Mouse (Mus musculus) myocyte (in vitro differentiated cells): ENCODE data around the gene Cox6b2. TPM values are rescaled to one million over a fixed set of nuclear protein-coding genes. Genes with fewer than 3 reads are reported as not detected.

ENCODE experiments used
- H3K27me3 ChIP-seq: one replicate; pipeline ENCODE4 v1.6.1; 2011; ENCODE audit not compliant: control insufficient read depth, insufficient read depth, insufficient read length
- H3K36me3 ChIP-seq: one replicate; pipeline ENCODE4 v1.6.1; 2011; ENCODE audit not compliant: control insufficient read depth, insufficient read depth
- H3K4me2 ChIP-seq: one replicate; pipeline ENCODE4 v1.6.1; 2011; ENCODE audit warnings: low read depth, control low read depth
- H3K4me3 ChIP-seq: one replicate; pipeline ENCODE4 v1.5.1; 2011; ENCODE audit warnings: mild to moderate bottlenecking, control low read depth, moderate library complexity
- H3K79me2 ChIP-seq: one replicate; pipeline ENCODE4 v1.6.1; 2011; ENCODE audit not compliant: control insufficient read depth, insufficient read depth
- H3ac ChIP-seq: one replicate; pipeline ENCODE4 v1.6.1; 2011; ENCODE audit not compliant: control insufficient read depth, insufficient read length
- CEBPB ChIP-seq: IDR thresholded peaks from 2 replicates; pipeline ENCODE4 v1.6.1; 2011; ENCODE audit warnings: mild to moderate bottlenecking, moderate library complexity; ENCODE audit not compliant: poor library complexity, insufficient read depth, severe bottlenecking
- E2F4 ChIP-seq: IDR thresholded peaks from one replicate; pipeline ENCODE4 v1.6.1; 2011; ENCODE audit warnings: mild to moderate bottlenecking, control low read depth, moderate library complexity; ENCODE audit not compliant: insufficient read depth
- MAX ChIP-seq: IDR thresholded peaks from one replicate; pipeline ENCODE4 v1.6.1; 2011; ENCODE audit warnings: low read depth, mild to moderate bottlenecking, control low read depth
- MYOD1 ChIP-seq, 3 experiments: IDR thresholded peaks; one replicate each; pipeline ENCODE4 v1.6.1; 2011; ENCODE audit warnings: control low read depth in 2 of 3, low read depth in 2 of 3, mild to moderate bottlenecking in 2 of 3, moderate library complexity in 1 of 3; ENCODE audit not compliant: insufficient read length in 2 of 3, control insufficient read depth in 1 of 3
- MYOG ChIP-seq, 3 experiments: IDR thresholded peaks; one replicate each; pipeline ENCODE4 v1.6.1; 2011; ENCODE audit warnings: control low read depth in 2 of 3, low read depth in 2 of 3, mild to moderate bottlenecking in 2 of 3; ENCODE audit not compliant: insufficient read length in 2 of 3, control insufficient read depth in 1 of 3, insufficient read depth in 1 of 3
- POLR2A ChIP-seq: IDR thresholded peaks from one replicate; pipeline ENCODE4 v1.6.1; 2011; ENCODE audit warnings: low read depth, mild to moderate bottlenecking, control low read depth, moderate library complexity; ENCODE audit not compliant: insufficient read length
- POLR2AphosphoS2 ChIP-seq: IDR thresholded peaks from one replicate; pipeline ENCODE4 v1.6.1; 2011; ENCODE audit warnings: low read depth, control low read depth; ENCODE audit not compliant: insufficient read length
- REST ChIP-seq: IDR thresholded peaks from one replicate; pipeline ENCODE4 v1.6.1; 2011; ENCODE audit warnings: mild to moderate bottlenecking, control low read depth, moderate library complexity; ENCODE audit not compliant: insufficient read depth, insufficient read length
- SRF ChIP-seq: IDR thresholded peaks from one replicate; pipeline ENCODE4 v1.6.1; 2011; ENCODE audit warnings: low read depth; ENCODE audit not compliant: control insufficient read depth, insufficient read length
- TCF12 ChIP-seq: IDR thresholded peaks from one replicate; pipeline ENCODE4 v1.6.1; 2011; ENCODE audit warnings: mild to moderate bottlenecking, control low read depth; ENCODE audit not compliant: poor library complexity, insufficient read depth, severe bottlenecking
- TCF3 ChIP-seq: IDR thresholded peaks from one replicate; pipeline ENCODE4 v1.6.1; 2011; ENCODE audit warnings: low read depth, control low read depth; ENCODE audit not compliant: insufficient read length
- USF1 ChIP-seq: IDR thresholded peaks from one replicate; pipeline ENCODE4 v1.6.1; 2011; ENCODE audit warnings: low read depth, mild to moderate bottlenecking, control low read depth, moderate library complexity
- polyA plus RNA-seq: library from polyadenylated mRNA; unstranded; fragments of >200 nt; fragmentation: generic; extraction: Trizol; gene quantifications from one replicate; pipeline ENCODE4 v1.2.1, GENCODE M21; 2012; ENCODE audit warnings: missing spikeins

Gene Cox6b2
- polyA plus RNA-seq, 1 experiment: 0.19 TPM

- Histone ChIP-seq H3K4me3 (peak overlapping the region; percentile 72), H3K79me2 (peaks cover 5% of the 10 kb centered on the region), H3ac (no peak overlapping the region), H3K27me3 (no peaks in the 10 kb centered on the region), H3K4me2 (peak overlapping the region; percentile 96), H3K36me3 (no peaks in the 10 kb centered on the region)
- TF ChIP-seq MAX: no peak
- no peak for TF ChIP-seq MYOD1 (IDR thresholded peaks at IDR 0.05; ENCODE audit: control insufficient read depth in 1 of 3, insufficient read length in 2 of 3, low read depth in 2 of 3)
- TF ChIP-seq USF1: no peak
- TF ChIP-seq CEBPB: no peak
- no peak for TF ChIP-seq MYOG (IDR thresholded peaks at IDR 0.05; ENCODE audit: control insufficient read depth in 1 of 3, insufficient read depth in 1 of 3, insufficient read length in 2 of 3, low read depth in 2 of 3)
- no peak for TF ChIP-seq REST
- TF ChIP-seq POLR2A: no peak
- TF ChIP-seq SRF: no peak
- no peak for TF ChIP-seq E2F4
- TF ChIP-seq POLR2AphosphoS2: no peak
- TF ChIP-seq TCF3: no peak
- no peak for TF ChIP-seq TCF12
Measured at GRCm38 (mm10) chr7:4739041-4739543, 13.8 kb downstream of the Cox6b2 start.

- TF ChIP-seq MYOG (IDR thresholded peaks at IDR 0.05; ENCODE audit: control insufficient read depth in 1 of 3, insufficient read depth in 1 of 3, insufficient read length in 2 of 3, low read depth in 2 of 3) (no peak), MAX (no peak), CEBPB (no peak), POLR2A (no peak), MYOD1 (IDR thresholded peaks at IDR 0.05; ENCODE audit: control insufficient read depth in 1 of 3, insufficient read length in 2 of 3, low read depth in 2 of 3) (no peak), TCF12 (no peak), TCF3 (no peak)
- H3K27me3 ChIP-seq: no peaks in the 10 kb centered on the region
- no peak overlapping the region for H3K4me3 ChIP-seq
- no peak overlapping the region for H3K4me2 ChIP-seq
- no peaks in the 10 kb centered on the region for H3K36me3 ChIP-seq
- H3ac ChIP-seq: no peak overlapping the region
- no peaks in the 10 kb centered on the region for H3K79me2 ChIP-seq
Measured at GRCm38 (mm10) chr7:4732968-4733392, 19.9 kb downstream of the Cox6b2 start.

GRCm38 (mm10) chr7:4731090-4731489 lies 21.8 kb downstream of the Cox6b2 start:
- no peak overlapping the region for H3K4me3 ChIP-seq
- no peak overlapping the region for H3ac ChIP-seq
- H3K4me2 ChIP-seq: no peak overlapping the region
- no peak for TF ChIP-seq MAX
- no peak for TF ChIP-seq POLR2A
- no peak for TF ChIP-seq USF1
- no peak for TF ChIP-seq E2F4
- TF ChIP-seq CEBPB: no peak
- TF ChIP-seq REST: no peak
- no peak for TF ChIP-seq TCF3
- no peak for TF ChIP-seq TCF12
- no peak for TF ChIP-seq SRF
- no peak for TF ChIP-seq MYOG (IDR thresholded peaks at IDR 0.05; ENCODE audit: control insufficient read depth in 1 of 3, insufficient read depth in 1 of 3, insufficient read length in 2 of 3, low read depth in 2 of 3)
- TF ChIP-seq POLR2AphosphoS2: no peak
- no peak for TF ChIP-seq MYOD1 (IDR thresholded peaks at IDR 0.05; ENCODE audit: control insufficient read depth in 1 of 3, insufficient read length in 2 of 3, low read depth in 2 of 3)
- H3K27me3 ChIP-seq: no peaks in the 10 kb centered on the region
- H3K79me2 ChIP-seq: no peaks in the 10 kb centered on the region
- no peaks in the 10 kb centered on the region for H3K36me3 ChIP-seq

- H3K36me3 ChIP-seq: no peaks in the 10 kb centered on the region
- no peak within 1 kb of the TSS for H3K4me2 ChIP-seq
- TF ChIP-seq MYOG (IDR thresholded peaks at IDR 0.05; ENCODE audit: control insufficient read depth in 1 of 3, insufficient read depth in 1 of 3, insufficient read length in 2 of 3, low read depth in 2 of 3) (no peak), POLR2AphosphoS2 (no peak), MYOD1 (IDR thresholded peaks at IDR 0.05; ENCODE audit: control insufficient read depth in 1 of 3, insufficient read length in 2 of 3, low read depth in 2 of 3) (no peak), CEBPB (no peak), POLR2A (no peak)
- no peaks in the 10 kb centered on the region for H3K79me2 ChIP-seq
- no peak within 1 kb of the TSS for H3ac ChIP-seq
- no peak within 1 kb of the TSS for H3K4me3 ChIP-seq
- H3K27me3 ChIP-seq: no peaks in the 10 kb centered on the region
Measured at GRCm38 (mm10) chr7:4725169-4725568, 27.7 kb downstream of the Cox6b2 start, which contains the start of gene Tmem150b. TSS of gene Tmem150b (minus strand) at chr7:4725249.

- H3K36me3 ChIP-seq: no peaks in the 10 kb centered on the region
- no peak overlapping the region for H3K4me3 ChIP-seq
- no peak for TF ChIP-seq POLR2AphosphoS2
- TF ChIP-seq MAX: no peak
- TF ChIP-seq MYOG (IDR thresholded peaks at IDR 0.05; ENCODE audit: control insufficient read depth in 1 of 3, insufficient read depth in 1 of 3, insufficient read length in 2 of 3, low read depth in 2 of 3): no peak
- no peak for TF ChIP-seq CEBPB
- TF ChIP-seq TCF3: no peak
- no peak for TF ChIP-seq REST
- TF ChIP-seq MYOD1 (IDR thresholded peaks at IDR 0.05; ENCODE audit: control insufficient read depth in 1 of 3, insufficient read length in 2 of 3, low read depth in 2 of 3): no peak
- TF ChIP-seq SRF: no peak
- no peak for TF ChIP-seq E2F4
- no peak for TF ChIP-seq POLR2A
- TF ChIP-seq TCF12: no peak
- no peak for TF ChIP-seq USF1
- no peak overlapping the region for H3ac ChIP-seq
- H3K4me2 ChIP-seq: no peak overlapping the region
- no peaks in the 10 kb centered on the region for H3K27me3 ChIP-seq
- no peaks in the 10 kb centered on the region for H3K79me2 ChIP-seq
Measured at GRCm38 (mm10) chr7:4724359-4724758, 28.5 kb downstream of the Cox6b2 start.
